Mouse (Mus musculus) cerebellum, adult 2 months (tissue): ENCODE results near the gene Grn.

Source experiments
- CTCF ChIP-seq: fragments of 200-500 bp; IDR thresholded peaks from 2 replicates; pipeline ENCODE4 v1.5.1; 2011; ENCODE audit warnings: low read depth, mild to moderate bottlenecking, control low read depth, low read length, moderate library complexity, borderline replicate concordance; ENCODE audit not compliant: insufficient read depth
- POLR2A ChIP-seq: fragments of 200-500 bp; IDR thresholded peaks from 2 replicates; pipeline ENCODE4 v1.6.1; 2011; ENCODE audit warnings: low read length, control low read depth, borderline replicate concordance; ENCODE audit not compliant: insufficient read depth

- peak; percentile 86 for TF ChIP-seq CTCF
- TF ChIP-seq POLR2A: no peak
Measured at GRCm38 (mm10) chr11:102434406-102434805, 4.3 kb downstream of the Grn start.
